Mouse (Mus musculus) liver, embryonic 14.5 days (tissue): Measurements from ENCODE around the gene Magi1. TPM values are rescaled to one million over a fixed set of nuclear protein-coding genes. Genes with fewer than 3 reads are reported as not detected.

Experiments used
- ATAC-seq: fragments of 200-750 bp; cut with Nextera tagmentation; 2 replicates; pipeline ENCODE4 v1.8.0; 2017; ENCODE audit warnings: moderate number of reproducible peaks, mild to moderate bottlenecking, moderate library complexity; ENCODE audit not compliant: insufficient read depth
- DNase-seq, 3 experiments: peaks; one replicate each; pipeline ENCODE4 v3.0.0-alpha.2; 2012 to 2013; ENCODE audit warnings: low read depth in 3 of 3, low spot score in 3 of 3
- H3K27ac ChIP-seq: fragments of 300-500 bp; sonication (generic); 2 replicates; pipeline ENCODE4 v1.5.1; 2014; ENCODE audit warnings: moderate library complexity, mild to moderate bottlenecking, control low read depth, inconsistent platforms
- H3K27me3 ChIP-seq: fragments of 300-500 bp; sonication (generic); 2 replicates; pipeline ENCODE4 v1.6.1; 2014; ENCODE audit warnings: mild to moderate bottlenecking, low read length, moderate library complexity; ENCODE audit not compliant: control insufficient read depth, insufficient read depth
- H3K36me3 ChIP-seq: fragments of 300-500 bp; sonication (generic); replicated peaks from 2 replicates; pipeline ENCODE4 v1.6.1; 2014; ENCODE audit warnings: low read depth; ENCODE audit not compliant: control insufficient read depth, insufficient read depth
- H3K4me1 ChIP-seq, 2 experiments: fragments of 200-500 bp in 1 of 2; fragments of 300-500 bp in 1 of 2; sonication (generic) in 1 of 2; replicated peaks; 2 replicates each; pipeline ENCODE4 v1.6.1; 2012 to 2014; ENCODE audit warnings: antibody characterized with exemption in 1 of 2, inconsistent platforms in 1 of 2, low read length in 1 of 2; ENCODE audit not compliant: control insufficient read depth in 2 of 2, insufficient read depth in 2 of 2
- H3K4me2 ChIP-seq: fragments of 300-500 bp; sonication (generic); 2 replicates; pipeline ENCODE4 v1.6.1; 2014; ENCODE audit warnings: low read depth, mild to moderate bottlenecking, control low read depth, moderate library complexity
- H3K4me3 ChIP-seq, 2 experiments: fragments of 200-500 bp in 1 of 2; fragments of 300-500 bp in 1 of 2; sonication (generic) in 1 of 2; 2 replicates each; pipeline ENCODE4 v1.5.1; 2012 to 2014; ENCODE audit warnings: low read depth in 2 of 2, low read length in 2 of 2, mild to moderate bottlenecking in 2 of 2, control low read depth in 1 of 2, inconsistent platforms in 1 of 2, moderate library complexity in 1 of 2; ENCODE audit not compliant: insufficient read depth in 1 of 2
- H3K9ac ChIP-seq: fragments of 300-500 bp; sonication (generic); replicated peaks from 2 replicates; pipeline ENCODE4 v1.6.1; 2014; ENCODE audit warnings: mild to moderate bottlenecking, control low read depth, moderate library complexity
- H3K9me3 ChIP-seq: fragments of 300-500 bp; sonication (generic); 2 replicates; pipeline ENCODE4 v1.6.1; 2016; ENCODE audit warnings: low read length, mixed read lengths; ENCODE audit not compliant: control insufficient read depth
- CTCF ChIP-seq: IDR thresholded peaks from 2 replicates; pipeline ENCODE4 v1.5.1; 2016; ENCODE audit warnings: antibody characterized with exemption, low read depth, control low read depth
- EP300 ChIP-seq: IDR thresholded peaks from 2 replicates; pipeline ENCODE4 v1.6.1; 2016; ENCODE audit warnings: antibody characterized with exemption, low read depth
- WGBS: fragments of 180-500 bp; shearing (Covaris S2); extraction: QIAGEN DNeasy Blood & Tissue Kit; methylation state at CpG from one replicate; pipeline ENCODE4 v1.1.7; 2014; ENCODE audit not compliant: insufficient replicate concordance; 5-methylcytosine and 5-hydroxymethylcytosine counted together
- polyA plus RNA-seq, 2 experiments: library from polyadenylated mRNA; depleted of rRNA in 1 of 2; stranded (reverse) in 1 of 2; unstranded in 1 of 2; fragments of >200 nt; fragmentation: Nextera tagmentation in 1 of 2; extraction: Ambion mirVana in 1 of 2; gene quantifications; 2 replicates each; pipeline versions ENCODE4 v1.2.1 to v1.2.3; 2012 to 2014

Gene Magi1
- polyA plus RNA-seq, 2 experiments, result 1.1 to 1.3 TPM

- Histone ChIP-seq H3K9ac (no peak overlapping the region), H3K27ac (no peak overlapping the region), H3K36me3 (no peaks in the 10 kb centered on the region), H3K4me1 (no peaks in the 10 kb centered on the region), H3K4me3 (no peak overlapping the region), H3K27me3 (no peaks in the 10 kb centered on the region), H3K4me2 (no peak overlapping the region), H3K9me3 (no peaks in the 10 kb centered on the region)
- whole genome bisulfite sequencing, result 60% methylated on average over 5 of the region's 5 CpGs
- ATAC-seq (no peak), DNase-seq (no peak)
- no peak for TF ChIP-seq EP300
- TF ChIP-seq CTCF, result no peak
Measured at GRCm38 (mm10) chr6:93627200-93627599, 656.5 kb downstream of the Magi1 start.

Other genes starting within 250 kb of the Magi1 start
- 2.0 and 2.6 TPM in 2 replicates for gene Slc25a26, start 216.4 kb upstream of the Magi1 start, polyA plus RNA-seq (2012; rRNA removed)
- 1.7 and 2.6 TPM in 2 replicates for gene Slc25a26, start 216.4 kb upstream of the Magi1 start, polyA plus RNA-seq (2014; fragmentation: Nextera tagmentation; extraction: Ambion mirVana)